Mouse (Mus musculus): ENCODE data around the gene Ggcx. TPM values are rescaled to one million over a fixed set of nuclear protein-coding genes. Genes with fewer than 3 reads are reported as not detected.

The Ggcx gene
- polyA plus RNA-seq, 1 experiment from 2014 or later: 27.7 TPM

DNA sequence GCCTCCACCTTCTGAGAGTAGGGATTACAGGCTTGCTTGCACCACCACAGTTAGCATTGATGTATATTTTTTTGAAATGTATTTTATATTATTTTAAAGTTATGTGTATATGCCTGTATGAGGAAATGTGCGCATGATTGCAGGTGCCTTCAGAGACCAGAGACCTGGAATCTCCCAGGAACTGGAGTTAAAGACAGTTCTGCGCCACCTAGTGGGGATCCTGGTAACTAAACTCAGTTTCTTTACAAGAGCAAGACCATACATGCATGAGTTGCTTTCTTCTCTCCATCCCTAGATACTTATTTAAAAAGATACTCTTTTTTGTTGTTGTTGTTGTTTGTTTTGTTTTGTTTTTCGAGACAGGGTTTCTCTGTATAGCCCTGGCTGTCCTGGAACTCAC is 4.5 kb upstream of the Ggcx start:
- WGBS: 16% methylated on average over 3 of the region's 3 CpGs
- no peak for ATAC-seq (replicated peaks; ENCODE audit: insufficient number of reproducible peaks, insufficient read depth, low FRiP score, low read depth)

GRCm38 (mm10) chr6:72410003-72410402 is 4.1 kb upstream of the Ggcx start:
- Histone ChIP-seq H3K27me3 (no peaks in the 10 kb centered on the region), H3K9me3 (replicated peaks) (no peaks in the 10 kb centered on the region), H3K9ac (no peak overlapping the region), H3K4me1 (replicated peaks) (peaks cover 10% of the 10 kb centered on the region), H3K27ac (no peak overlapping the region), H3K36me3 (no peaks in the 10 kb centered on the region), H3K4me3 (no peak overlapping the region), H3K4me2 (no peak overlapping the region)
- no peak for ATAC-seq (replicated peaks; ENCODE audit: insufficient number of reproducible peaks, insufficient read depth, low FRiP score, low read depth)
- WGBS: 15% methylated on average over 1 of the region's 1 CpGs

More for the DNA sequence above, 4.5 kb upstream of the Ggcx start:
- peaks cover 7% of the 10 kb centered on the region for H3K4me1 ChIP-seq (replicated peaks)
- H3K4me3 ChIP-seq: no peak overlapping the region
- no peaks in the 10 kb centered on the region for H3K9me3 ChIP-seq (replicated peaks)
- no peaks in the 10 kb centered on the region for H3K36me3 ChIP-seq
- no peak overlapping the region for H3K27ac ChIP-seq
- no peaks in the 10 kb centered on the region for H3K27me3 ChIP-seq
- H3K9ac ChIP-seq: no peak overlapping the region
- no peak overlapping the region for H3K4me2 ChIP-seq

GRCm38 (mm10) chr6:72410518-72410917 is 3.6 kb upstream of the Ggcx start:
- Histone ChIP-seq H3K9me3 (replicated peaks) (no peaks in the 10 kb centered on the region), H3K4me2 (no peak overlapping the region), H3K9ac (no peak overlapping the region), H3K36me3 (no peaks in the 10 kb centered on the region), H3K27ac (no peak overlapping the region), H3K4me1 (replicated peaks) (peaks cover 15% of the 10 kb centered on the region), H3K4me3 (no peak overlapping the region), H3K27me3 (no peaks in the 10 kb centered on the region)
- ATAC-seq (replicated peaks; ENCODE audit: insufficient number of reproducible peaks, insufficient read depth, low FRiP score, low read depth): no peak
- 70% methylated on average over 7 of the region's 7 CpGs for WGBS

GRCm38 (mm10) chr6:72415181-72415580 is 1.1 kb downstream of the Ggcx start:
- H3K4me3 ChIP-seq: peak overlapping the region; percentile 78
- H3K9ac ChIP-seq: peak overlapping the region; percentile 87
- H3K9me3 ChIP-seq (replicated peaks): no peaks in the 10 kb centered on the region
- WGBS: 77% methylated on average over 5 of the region's 5 CpGs
- H3K4me1 ChIP-seq (replicated peaks): peaks cover 22% of the 10 kb centered on the region
- no peak overlapping the region for H3K27ac ChIP-seq
- no peaks in the 10 kb centered on the region for H3K27me3 ChIP-seq
- H3K36me3 ChIP-seq: peaks cover 19% of the 10 kb centered on the region
- peak overlapping the region; percentile 78 for H3K4me2 ChIP-seq
- ATAC-seq (replicated peaks; ENCODE audit: insufficient number of reproducible peaks, insufficient read depth, low FRiP score, low read depth): no peak

DNA sequence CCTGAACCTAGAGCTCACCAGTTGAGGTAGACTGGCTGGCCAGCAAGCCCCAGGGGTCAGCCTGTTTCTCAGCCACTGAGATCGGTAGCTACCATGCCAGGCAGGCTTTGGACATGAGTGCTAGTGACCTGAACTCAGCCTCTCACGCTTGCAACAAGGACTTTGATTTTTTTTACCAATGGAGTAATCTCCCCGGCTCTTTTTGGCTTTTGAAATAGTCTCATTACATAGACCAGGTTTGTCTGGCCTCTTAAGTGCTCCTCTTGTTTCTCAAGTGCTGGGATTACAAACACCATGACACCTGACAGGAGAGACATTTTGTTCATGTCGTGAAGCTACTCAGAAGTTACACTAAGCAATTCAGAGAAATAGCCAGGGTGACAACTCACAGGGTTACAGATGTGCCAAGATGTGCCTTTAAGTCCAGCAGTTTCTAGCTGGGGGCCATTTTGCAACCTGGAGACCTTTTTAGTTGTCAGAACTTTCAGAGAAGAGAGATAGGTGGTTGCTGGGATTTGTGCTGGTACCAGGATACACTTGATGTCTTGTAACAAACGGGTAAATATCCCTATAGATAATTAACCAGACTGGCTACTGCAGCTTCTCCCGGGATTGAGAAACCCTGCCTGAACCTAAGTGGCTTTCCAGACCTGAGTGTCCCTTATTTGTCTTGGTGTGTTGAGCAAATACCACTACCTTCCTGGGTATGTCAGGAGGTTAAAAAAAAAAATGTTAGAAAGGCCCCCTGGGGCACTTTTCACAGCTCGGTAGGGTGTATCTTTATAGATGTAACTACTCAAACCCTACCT is 2.1 kb downstream of the Ggcx start:
- ATAC-seq (replicated peaks; ENCODE audit: insufficient number of reproducible peaks, insufficient read depth, low FRiP score, low read depth): no peak
- H3K4me2 ChIP-seq: 0 out of 2 replicates have a peak overlapping the region, but pooled peaks have one; percentile 78

GRCm38 (mm10) chr6:72418279-72418678 is 4.2 kb downstream of the Ggcx start:
- 75% methylated on average over 4 of the region's 4 CpGs for WGBS
- Histone ChIP-seq H3K9me3 (replicated peaks) (no peaks in the 10 kb centered on the region), H3K4me3 (no peak overlapping the region), H3K9ac (no peak overlapping the region), H3K4me2 (no peak overlapping the region), H3K36me3 (peaks cover 44% of the 10 kb centered on the region), H3K27me3 (no peaks in the 10 kb centered on the region), H3K4me1 (replicated peaks) (peaks cover 22% of the 10 kb centered on the region), H3K27ac (no peak overlapping the region)
- ATAC-seq (replicated peaks; ENCODE audit: insufficient number of reproducible peaks, insufficient read depth, low FRiP score, low read depth): no peak

More for the DNA sequence above, 2.1 kb downstream of the Ggcx start:
- Histone ChIP-seq H3K9me3 (replicated peaks) (no peaks in the 10 kb centered on the region), H3K4me1 (replicated peaks) (peaks cover 22% of the 10 kb centered on the region), H3K36me3 (peaks cover 24% of the 10 kb centered on the region), H3K27me3 (no peaks in the 10 kb centered on the region), H3K4me3 (no peak overlapping the region), H3K27ac (no peak overlapping the region), H3K9ac (no peak overlapping the region)
- WGBS: 60% methylated on average over 7 of the region's 7 CpGs

DNA sequence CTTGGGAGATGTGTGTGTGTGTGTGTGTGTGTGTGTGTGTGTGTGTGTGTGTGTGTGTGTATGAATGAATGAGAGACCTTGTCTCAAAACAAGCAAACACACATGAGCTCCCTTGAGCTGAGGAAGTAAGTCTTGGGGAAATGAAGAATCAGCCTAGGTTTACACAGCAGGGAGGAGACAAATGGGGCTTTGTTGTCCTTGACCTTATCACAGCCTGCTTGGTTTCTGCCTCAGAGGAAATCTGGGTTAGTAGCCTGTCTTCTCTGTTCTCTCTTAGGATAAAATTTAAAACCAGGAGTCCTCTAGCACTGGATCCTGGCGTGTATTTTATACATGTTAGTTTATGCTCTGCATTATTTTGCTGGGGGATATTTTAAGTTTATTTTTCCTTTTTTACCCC is 5.7 kb downstream of the Ggcx start:
- Histone ChIP-seq H3K36me3 (peaks cover 59% of the 10 kb centered on the region), H3K9ac (no peak overlapping the region), H3K9me3 (replicated peaks) (no peaks in the 10 kb centered on the region), H3K4me3 (no peak overlapping the region), H3K27me3 (no peaks in the 10 kb centered on the region), H3K4me1 (replicated peaks) (peaks cover 14% of the 10 kb centered on the region), H3K27ac (no peak overlapping the region), H3K4me2 (no peak overlapping the region)
- WGBS: 74% methylated on average over 1 of the region's 1 CpGs
- no peak for ATAC-seq (replicated peaks; ENCODE audit: insufficient number of reproducible peaks, insufficient read depth, low FRiP score, low read depth)

DNA sequence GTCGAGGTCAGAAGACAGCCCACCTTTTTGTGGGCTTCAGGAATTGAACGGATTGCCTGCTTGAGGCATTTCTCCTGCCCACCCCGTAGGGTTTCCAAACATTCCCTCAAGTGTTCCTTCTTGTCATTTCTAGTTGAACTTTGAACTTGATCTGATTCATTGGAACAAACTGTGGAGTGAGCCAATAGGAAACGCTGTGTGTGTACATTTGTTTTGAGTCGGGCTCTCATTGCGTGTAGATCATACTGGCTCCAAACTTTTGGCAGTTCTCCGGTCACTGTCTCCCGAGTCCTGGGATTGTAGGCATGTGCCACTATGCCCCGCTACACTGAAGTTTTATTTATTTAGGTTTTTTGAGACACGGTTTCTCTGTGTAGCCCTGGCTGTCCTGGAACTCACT is 6.8 kb downstream of the Ggcx start:
- no peaks in the 10 kb centered on the region for H3K27me3 ChIP-seq
- no peaks in the 10 kb centered on the region for H3K9me3 ChIP-seq (replicated peaks)
- H3K4me2 ChIP-seq: no peak overlapping the region
- H3K36me3 ChIP-seq: peaks cover 70% of the 10 kb centered on the region
- peaks cover 3% of the 10 kb centered on the region for H3K4me1 ChIP-seq (replicated peaks)
- WGBS: 91% methylated on average over 10 of the region's 10 CpGs
- no peak overlapping the region for H3K9ac ChIP-seq
- no peak overlapping the region for H3K4me3 ChIP-seq
- no peak for ATAC-seq (replicated peaks; ENCODE audit: insufficient number of reproducible peaks, insufficient read depth, low FRiP score, low read depth)
- H3K27ac ChIP-seq: no peak overlapping the region

DNA sequence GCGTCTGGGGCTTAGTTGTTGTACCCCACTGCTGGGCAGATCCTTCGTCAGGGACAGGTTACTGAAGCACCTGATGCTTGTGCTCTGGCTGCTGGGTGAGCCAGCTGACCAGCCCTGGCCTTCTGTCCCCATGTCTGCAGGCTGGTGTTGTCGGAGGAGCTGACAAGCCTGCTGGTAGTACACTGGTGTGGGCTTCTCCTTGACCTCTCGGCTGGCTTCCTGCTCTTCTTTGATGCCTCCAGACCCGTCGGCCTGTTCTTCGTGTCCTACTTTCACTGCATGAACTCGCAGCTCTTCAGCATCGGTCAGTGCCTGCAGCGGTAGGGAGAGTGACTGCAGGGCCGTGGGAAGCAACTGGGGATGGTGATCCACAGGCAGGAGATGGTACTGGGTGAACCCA is 11.5 kb downstream of the Ggcx start:
- Histone ChIP-seq H3K4me2 (no peak overlapping the region), H3K27ac (no peak overlapping the region), H3K9ac (no peak overlapping the region), H3K27me3 (no peaks in the 10 kb centered on the region), H3K9me3 (replicated peaks) (no peaks in the 10 kb centered on the region), H3K4me1 (replicated peaks) (no peaks in the 10 kb centered on the region), H3K4me3 (no peak overlapping the region), H3K36me3 (peaks cover 85% of the 10 kb centered on the region)
- WGBS: 90% methylated on average over 11 of the region's 11 CpGs
- no peak for ATAC-seq (replicated peaks; ENCODE audit: insufficient number of reproducible peaks, insufficient read depth, low FRiP score, low read depth)

DNA sequence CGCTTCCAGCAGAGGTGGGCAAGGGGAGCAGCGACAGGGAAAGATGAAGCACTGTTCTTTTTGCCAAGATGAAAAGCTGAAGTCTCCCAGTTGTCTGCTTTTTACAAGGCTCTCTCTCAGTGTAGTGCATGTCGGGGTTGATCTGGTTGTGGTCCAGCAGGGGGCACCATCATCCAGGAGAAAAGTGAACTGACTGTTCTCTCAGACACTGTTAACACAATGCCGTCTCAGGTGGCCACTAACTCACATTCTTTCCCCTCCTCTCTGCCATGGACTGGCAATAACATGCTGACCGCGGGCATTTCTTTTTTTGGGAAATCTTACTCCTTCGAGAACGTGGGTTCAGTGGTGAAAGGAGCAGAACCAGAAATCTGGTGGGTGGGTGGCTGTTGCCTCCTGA is 13.9 kb downstream of the Ggcx start:
- H3K9me3 ChIP-seq (replicated peaks): no peaks in the 10 kb centered on the region
- no peak overlapping the region for H3K4me2 ChIP-seq
- H3K36me3 ChIP-seq: peaks cover 86% of the 10 kb centered on the region
- peak; percentile 72; the same call in 1 of the 2 replicates for ATAC-seq (replicated peaks; ENCODE audit: insufficient number of reproducible peaks, insufficient read depth, low FRiP score, low read depth)
- no peak overlapping the region for H3K27ac ChIP-seq
- 38% methylated on average over 8 of the region's 8 CpGs for WGBS
- no peaks in the 10 kb centered on the region for H3K27me3 ChIP-seq
- H3K4me1 ChIP-seq (replicated peaks): no peaks in the 10 kb centered on the region
- no peak overlapping the region for H3K9ac ChIP-seq
- no peak overlapping the region for H3K4me3 ChIP-seq

DNA sequence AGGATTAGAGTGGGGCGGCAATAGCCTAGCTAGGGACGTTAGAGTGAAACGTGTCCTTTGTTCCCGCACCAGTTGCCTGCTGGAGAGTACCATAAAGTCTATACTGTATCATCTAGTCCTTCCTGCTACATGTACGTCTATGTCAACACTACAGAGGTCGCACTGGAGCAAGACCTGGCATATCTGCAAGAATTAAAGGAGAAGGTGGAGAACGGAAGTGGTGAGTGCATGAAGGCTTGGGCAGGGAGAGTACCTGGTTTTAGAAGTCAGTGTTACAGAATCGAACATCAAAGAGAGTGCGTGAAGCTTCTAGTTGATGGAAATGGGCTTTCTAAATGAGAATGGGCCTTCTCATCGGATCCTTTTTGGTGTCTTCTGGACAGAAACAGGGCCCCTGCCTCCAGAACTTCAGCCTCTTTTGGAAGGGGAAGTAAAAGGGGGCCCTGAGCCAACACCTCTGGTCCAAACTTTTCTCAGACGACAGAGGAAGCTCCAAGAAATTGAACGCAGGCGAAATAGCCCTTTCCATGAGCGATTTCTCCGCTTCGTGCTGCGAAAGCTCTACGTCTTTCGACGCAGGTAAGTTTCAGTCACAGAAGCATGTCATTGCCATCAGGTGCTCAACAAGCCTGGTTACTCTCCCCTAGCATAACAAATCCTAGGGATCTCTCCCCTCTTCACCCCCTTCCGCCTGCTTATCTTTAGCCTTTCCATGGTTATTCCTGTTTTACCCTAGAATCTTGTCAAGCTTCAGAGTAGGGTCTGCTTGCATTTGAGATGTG is 15.1 kb downstream of the Ggcx start:
- Histone ChIP-seq H3K4me2 (no peak overlapping the region), H3K36me3 (peaks cover 85% of the 10 kb centered on the region), H3K4me1 (replicated peaks) (no peaks in the 10 kb centered on the region), H3K4me3 (no peak overlapping the region), H3K27ac (no peak overlapping the region), H3K9me3 (replicated peaks) (no peaks in the 10 kb centered on the region), H3K27me3 (no peaks in the 10 kb centered on the region), H3K9ac (no peak overlapping the region)
- ATAC-seq (replicated peaks; ENCODE audit: insufficient number of reproducible peaks, insufficient read depth, low FRiP score, low read depth): no peak
- WGBS: 78% methylated on average over 21 of the region's 21 CpGs

Data from heart, embryonic 15.5 days (tissue).